Mouse (Mus musculus) CH12.LX (cell line): ENCODE results near the gene Tyro3.

Source experiments
- BHLHE40 ChIP-seq: IDR thresholded peaks from 2 replicates; pipeline ENCODE4 v1.6.1; 2011; ENCODE audit warnings: mild to moderate bottlenecking, low read depth, low read length, improper control_type of control experiment
- CHD1 ChIP-seq: IDR thresholded peaks from 2 replicates; pipeline ENCODE4 v1.6.1; 2012; ENCODE audit warnings: low read depth, low read length, improper control_type of control experiment, inconsistent platforms
- CTCF ChIP-seq, 2 experiments: IDR thresholded peaks in 1 of 2; conservative IDR thresholded peaks in 1 of 2; 2 replicates each; pipeline ENCODE4 v1.5.1; 2011 to 2012; ENCODE audit warnings: low read depth in 2 of 2, low read length in 2 of 2, improper control_type of control experiment in 1 of 2, inconsistent platforms in 1 of 2, mild to moderate bottlenecking in 1 of 2, moderate library complexity in 1 of 2
- ELF1 ChIP-seq: IDR thresholded peaks from 2 replicates; pipeline ENCODE4 v1.6.1; 2014; ENCODE audit warnings: low read depth, mild to moderate bottlenecking, inconsistent platforms, low read length, improper control_type of control experiment
- ETS1 ChIP-seq: conservative IDR thresholded peaks from 2 replicates; pipeline ENCODE4 v1.6.1; 2012; ENCODE audit warnings: low read depth, mild to moderate bottlenecking, inconsistent platforms, low read length, improper control_type of control experiment, moderate library complexity
- HCFC1 ChIP-seq: IDR thresholded peaks from 2 replicates; pipeline ENCODE4 v1.6.1; 2012; ENCODE audit warnings: low read depth, mild to moderate bottlenecking, inconsistent platforms, low read length, improper control_type of control experiment
- MEF2A ChIP-seq: IDR thresholded peaks from 2 replicates; pipeline ENCODE4 v1.6.1; 2014; ENCODE audit warnings: low read depth, mild to moderate bottlenecking, inconsistent platforms, low read length, improper control_type of control experiment, borderline replicate concordance
- MYC ChIP-seq: IDR thresholded peaks from 2 replicates; pipeline ENCODE4 v1.6.1; 2011; ENCODE audit warnings: low read depth, mild to moderate bottlenecking, improper control_type of control experiment, low read length
- POLR2A ChIP-seq: IDR thresholded peaks from 2 replicates; pipeline ENCODE4 v1.6.1; 2011; ENCODE audit warnings: low read depth, mild to moderate bottlenecking, improper control_type of control experiment, low read length
- USF2 ChIP-seq: conservative IDR thresholded peaks from 2 replicates; pipeline ENCODE4 v1.6.1; 2011; ENCODE audit warnings: low read depth, low read length, improper control_type of control experiment
- ZMIZ1 ChIP-seq: IDR thresholded peaks from 2 replicates; pipeline ENCODE4 v1.6.1; 2012; ENCODE audit warnings: low read depth, mild to moderate bottlenecking, inconsistent platforms, low read length, improper control_type of control experiment
- ZNF384 ChIP-seq: IDR thresholded peaks from 2 replicates; pipeline ENCODE4 v1.6.1; 2012; ENCODE audit warnings: low read depth, low read length, improper control_type of control experiment, inconsistent platforms

GRCm38 (mm10) chr2:119845882-119846546, 48.5 kb downstream of the Tyro3 start:
- no peak for TF ChIP-seq ETS1
- no peak for TF ChIP-seq CTCF (conservative IDR thresholded peaks at IDR 0.05 in 1 of 2, IDR thresholded peaks at IDR 0.05 in 1 of 2; ENCODE audit: low read depth in 2 of 2, low read length in 2 of 2)
- no peak for TF ChIP-seq HCFC1
- no peak for TF ChIP-seq BHLHE40
- TF ChIP-seq ZNF384, result no peak
- no peak for TF ChIP-seq ZMIZ1
- no peak for TF ChIP-seq POLR2A
- no peak for TF ChIP-seq ELF1
- TF ChIP-seq USF2, result no peak
- TF ChIP-seq MYC, result no peak
- no peak for TF ChIP-seq MEF2A
- TF ChIP-seq CHD1, result no peak
